Mouse (Mus musculus) liver, adult 2 months (tissue): ENCODE measurements around the gene Tctex1d2. TPM values are rescaled to one million over a fixed set of nuclear protein-coding genes. Genes with fewer than 3 reads are reported as not detected.
"Not testable (repeated sequence)": the region's sequence is repeated elsewhere in the genome, so short reads cannot be mapped to it uniquely, and the experiment has no call there.

Experiments
- DNase-seq: peaks from one replicate; pipeline ENCODE4 v3.0.0-alpha.2; 2011; ENCODE audit warnings: low read depth, low spot score; ENCODE audit errors: extremely low read depth
- H3K27ac ChIP-seq: fragments of 200-500 bp; replicated peaks from 2 replicates; pipeline ENCODE4 v1.5.1; 2012; ENCODE audit warnings: low read depth, mild to moderate bottlenecking, control low read depth, inconsistent platforms, low read length; ENCODE audit not compliant: insufficient read depth
- H3K27me3 ChIP-seq: fragments of 200-500 bp; 2 replicates; pipeline ENCODE4 v1.6.1; 2012; ENCODE audit warnings: mild to moderate bottlenecking, moderate library complexity, low read length, inconsistent platforms; ENCODE audit not compliant: control insufficient read depth, insufficient read depth
- H3K36me3 ChIP-seq: fragments of 200-500 bp; 2 replicates; pipeline ENCODE4 v1.6.1; 2012; ENCODE audit warnings: low read length, inconsistent platforms; ENCODE audit not compliant: control insufficient read depth, insufficient read depth
- H3K4me1 ChIP-seq: fragments of 200-500 bp; 2 replicates; pipeline ENCODE4 v1.6.1; 2011; ENCODE audit warnings: low read length; ENCODE audit not compliant: control insufficient read depth, insufficient read depth
- H3K4me3 ChIP-seq: fragments of 200-500 bp; 2 replicates; pipeline ENCODE4 v1.5.1; 2011; ENCODE audit warnings: low read depth, mild to moderate bottlenecking, control low read depth, low read length, moderate library complexity; ENCODE audit not compliant: insufficient read depth
- H3K79me2 ChIP-seq: fragments of 200-500 bp; 2 replicates; pipeline ENCODE4 v1.6.1; 2012; ENCODE audit warnings: inconsistent platforms, mild to moderate bottlenecking, low read length, moderate library complexity; ENCODE audit not compliant: control insufficient read depth, insufficient read depth
- H3K9ac ChIP-seq: fragments of 200-500 bp; 2 replicates; pipeline ENCODE4 v1.6.1; 2012; ENCODE audit warnings: low read depth, mild to moderate bottlenecking, control low read depth, inconsistent platforms, low read length
- CTCF ChIP-seq: fragments of 200-500 bp; IDR thresholded peaks from 2 replicates; pipeline ENCODE4 v1.5.1; 2011; ENCODE audit warnings: low read depth, low read length, control low read depth
- POLR2A ChIP-seq: fragments of 200-500 bp; IDR thresholded peaks from 2 replicates; pipeline ENCODE4 v1.6.1; 2011; ENCODE audit warnings: low read length, control low read depth; ENCODE audit not compliant: insufficient read depth; ENCODE audit errors: extremely low read depth
- WGBS: fragments of 180-500 bp; shearing (Covaris S2); methylation state at CpG from one replicate; pipeline ENCODE4 v1.1.7; 2018; 5-methylcytosine and 5-hydroxymethylcytosine counted together
- polyA plus RNA-seq: library from polyadenylated mRNA; depleted of rRNA; stranded (reverse); fragments of >200 nt; gene quantifications from 2 replicates; pipeline ENCODE4 v1.2.3, GENCODE M21; 2012
- total RNA-seq: library from RNA; depleted of rRNA; stranded (reverse); fragments of >200 nt; gene quantifications from 2 replicates; pipeline ENCODE4 v1.2.3, GENCODE M21; 2014

The Tctex1d2 gene
- total and polyA plus RNA-seq, 2 experiments, result 2.1 to 2.2 TPM

- Histone ChIP-seq H3K27me3 (no peaks in the 10 kb centered on the region), H3K4me1 (peaks cover 15% of the 10 kb centered on the region), H3K9ac (no peak overlapping the region), H3K4me3 (no peak overlapping the region), H3K27ac (peak overlapping the region; percentile 89; the same call in 1 of the 2 replicates), H3K36me3 (no peaks in the 10 kb centered on the region; the same call in 1 of the 2 replicates), H3K79me2 (peaks cover 12% of the 10 kb centered on the region; the same call in 1 of the 2 replicates)
- DNase-seq, result peak; percentile 82
- TF ChIP-seq POLR2A (no peak), CTCF (no peak)
- whole genome bisulfite sequencing, result 9% methylated on average over 6 of the region's 6 CpGs
These were observed 14.6 kb downstream of the Tctex1d2 start for GRCm38 (mm10) chr16:32434066-32434465.

GRCm38 (mm10) chr16:32434691-32435090 is 15.2 kb downstream of the Tctex1d2 start:
- peak overlapping the region; percentile 89 for H3K27ac ChIP-seq
- TF ChIP-seq POLR2A (no peak), CTCF (no peak)
- peaks cover 12% of the 10 kb centered on the region; the same call in 1 of the 2 replicates for H3K79me2 ChIP-seq
- peaks cover 15% of the 10 kb centered on the region for H3K4me1 ChIP-seq
- H3K4me3 ChIP-seq, result no peak overlapping the region
- peak overlapping the region; percentile 29; the same call in 1 of the 2 replicates for H3K9ac ChIP-seq
- peak; percentile 91 for DNase-seq
- H3K27me3 ChIP-seq, result no peaks in the 10 kb centered on the region
- H3K36me3 ChIP-seq, result no peaks in the 10 kb centered on the region; the same call in 1 of the 2 replicates

GRCm38 (mm10) chr16:32436657-32437056 is 17.2 kb downstream of the Tctex1d2 start:
- H3K79me2 ChIP-seq, result peaks cover 12% of the 10 kb centered on the region; the same call in 1 of the 2 replicates
- peaks cover 24% of the 10 kb centered on the region for H3K4me1 ChIP-seq
- H3K4me3 ChIP-seq, result no peak overlapping the region
- H3K27ac ChIP-seq, result no peak overlapping the region
- DNase-seq, result no peak
- TF ChIP-seq POLR2A (no peak), CTCF (no peak)
- peaks cover 5% of the 10 kb centered on the region for H3K36me3 ChIP-seq
- WGBS, result 59% methylated on average over 1 of the region's 1 CpGs
- no peak overlapping the region for H3K9ac ChIP-seq
- H3K27me3 ChIP-seq, result no peaks in the 10 kb centered on the region

- peaks cover 5% of the 10 kb centered on the region for H3K36me3 ChIP-seq
- H3K4me3 ChIP-seq, result no peak overlapping the region
- no peaks in the 10 kb centered on the region for H3K27me3 ChIP-seq
- peak; percentile 46 for DNase-seq
- no peak overlapping the region for H3K9ac ChIP-seq
- H3K27ac ChIP-seq, result no peak overlapping the region
- WGBS, result 87% methylated on average over 1 of the region's 1 CpGs
- peaks cover 24% of the 10 kb centered on the region for H3K4me1 ChIP-seq
- TF ChIP-seq POLR2A (no peak), CTCF (no peak)
- peaks cover 12% of the 10 kb centered on the region; the same call in 1 of the 2 replicates for H3K79me2 ChIP-seq
These were observed 17.8 kb downstream of the Tctex1d2 start for GRCm38 (mm10) chr16:32437266-32437665.

- peak; percentile 96 for DNase-seq
- WGBS, result 32% methylated on average over 3 of the region's 3 CpGs
- Histone ChIP-seq H3K36me3 (peaks cover 5% of the 10 kb centered on the region), H3K4me1 (peaks cover 16% of the 10 kb centered on the region), H3K27me3 (no peaks in the 10 kb centered on the region), H3K4me3 (no peak overlapping the region), H3K9ac (no peak overlapping the region), H3K27ac (peak overlapping the region; percentile 69), H3K79me2 (peaks cover 21% of the 10 kb centered on the region)
- no peak for TF ChIP-seq POLR2A
- no peak for TF ChIP-seq CTCF
These were observed 21.9 kb downstream of the Tctex1d2 start for GRCm38 (mm10) chr16:32441432-32441831.

- Histone ChIP-seq H3K79me2 (peaks cover 26% of the 10 kb centered on the region), H3K4me1 (peaks cover 13% of the 10 kb centered on the region)
- not testable (repeated sequence) for H3K27me3 ChIP-seq, H3K27ac ChIP-seq, H3K4me3 ChIP-seq, H3K36me3 ChIP-seq, H3K9ac ChIP-seq, DNase-seq
- WGBS, result 69% methylated on average over 3 of the region's 3 CpGs
These were observed 25.1 kb downstream of the Tctex1d2 start for GRCm38 (mm10) chr16:32444615-32445014.
